Mouse (Mus musculus) gastrocnemius, postnatal 4 days (tissue): ENCODE results near the gene Arhgdia. TPM values are rescaled to one million over a fixed set of nuclear protein-coding genes. Genes with fewer than 3 reads are reported as not detected.
"Not testable (repeated sequence)": the region's sequence is repeated elsewhere in the genome, so short reads cannot be mapped to it uniquely, and the experiment has no call there.

ENCODE experiments used
- DNase-seq, 2 experiments: peaks; one replicate each; pipeline ENCODE4 v3.0.0; 2021 to 2022; ENCODE audit warnings: low spot score in 2 of 2, mixed read lengths in 2 of 2
- total RNA-seq, 2 experiments: library from RNA; stranded (reverse); gene quantifications; 2 replicates each; pipeline ENCODE4 v1.2.3; 2021

Arhgdia gene
- total RNA-seq, 2 experiments from 2014 or later = 278 to 300 TPM

DNA sequence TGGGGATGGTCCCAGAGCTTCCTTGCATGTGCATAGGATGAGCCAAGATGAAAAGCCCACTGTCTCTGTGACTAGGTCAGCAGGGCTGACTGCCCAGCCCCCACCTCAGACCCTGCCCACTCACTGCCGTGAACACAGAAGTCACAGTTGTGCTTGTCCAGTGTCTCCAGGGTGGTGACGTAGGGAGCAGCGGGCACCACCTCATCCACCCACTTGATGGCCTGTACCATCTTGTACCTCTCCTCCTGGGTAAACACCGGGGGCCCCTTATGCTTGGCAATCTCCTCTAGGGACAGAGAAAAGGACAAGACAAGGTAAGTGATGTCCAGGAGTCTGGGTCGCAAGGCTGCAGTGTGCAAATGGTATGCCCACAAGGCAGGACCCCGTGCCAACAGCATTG lies 33.7 kb upstream of the Arhgdia start:
- no peak for DNase-seq

- no peak for DNase-seq
Observed at GRCm38 (mm10) chr11:120613976-120614375, 32.6 kb upstream of the Arhgdia start.

DNA sequence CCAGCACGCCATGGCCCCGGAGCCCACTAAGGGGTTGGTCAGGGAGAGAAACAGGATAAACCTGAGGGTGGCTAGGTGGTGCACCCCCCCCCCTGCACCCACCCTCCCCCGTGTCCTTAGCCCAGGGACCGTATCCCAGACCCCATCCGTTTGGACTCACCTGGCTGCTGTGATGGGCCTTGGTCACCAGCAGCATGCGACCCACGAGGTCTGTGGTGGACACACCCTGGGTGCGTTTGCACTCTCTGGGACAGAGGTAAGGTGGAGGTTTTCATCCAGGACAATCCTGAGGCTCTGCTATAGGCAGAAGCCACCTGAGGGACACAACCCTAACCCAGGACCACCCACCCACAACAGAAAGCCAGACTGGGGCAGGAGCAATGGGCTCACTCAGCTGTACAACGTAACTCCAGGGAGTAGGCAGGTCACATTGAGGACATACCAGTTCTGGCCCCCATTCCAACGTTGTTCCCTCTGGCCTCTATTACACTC lies 32.1 kb upstream of the Arhgdia start:
- no peak for DNase-seq

DNA sequence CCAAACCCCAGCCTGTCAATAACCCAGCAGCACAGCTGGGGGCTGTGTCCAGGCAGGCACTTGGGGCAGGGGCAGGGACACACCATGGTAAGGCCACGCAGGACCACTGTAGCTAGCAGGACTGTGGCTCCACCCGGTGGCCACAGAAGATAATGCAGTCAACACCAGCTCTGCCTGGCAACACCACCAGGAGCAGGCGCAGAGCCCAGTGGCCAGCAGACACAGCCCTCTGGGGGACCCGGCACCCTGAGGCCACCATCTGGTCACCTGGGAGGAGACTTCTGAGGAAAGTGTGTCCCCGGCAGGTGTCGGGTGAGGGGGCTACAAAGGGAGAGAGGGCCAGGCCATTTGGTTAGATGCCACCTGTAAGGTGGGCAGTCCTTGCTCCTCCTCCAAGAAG lies 31.3 kb upstream of the Arhgdia start:
- DNase-seq = peak; percentile 61 to 79

GRCm38 (mm10) chr11:120610477-120611046 lies 29.1 kb upstream of the Arhgdia start:
- DNase-seq = no peak

DNA sequence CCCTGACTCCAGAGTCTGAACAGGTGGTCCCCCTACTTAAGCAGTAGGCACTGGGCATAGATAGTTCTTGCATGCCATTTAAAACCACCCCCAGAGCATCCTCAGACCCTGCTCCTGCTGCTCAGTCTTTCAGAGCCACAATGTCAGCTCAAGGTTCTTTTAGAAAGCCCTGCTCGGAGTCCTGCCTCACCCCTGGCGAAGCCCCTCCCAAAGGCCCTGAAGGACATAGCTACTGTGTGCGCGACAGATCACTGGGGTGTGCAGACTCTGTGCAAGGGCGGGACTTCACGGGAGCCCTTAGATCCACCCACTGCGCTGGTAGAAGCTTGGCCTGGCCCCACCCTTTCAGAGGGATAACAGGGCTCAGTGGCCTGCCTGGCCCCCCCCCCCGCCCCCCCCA lies 27.8 kb upstream of the Arhgdia start:
- no peak for DNase-seq

DNA sequence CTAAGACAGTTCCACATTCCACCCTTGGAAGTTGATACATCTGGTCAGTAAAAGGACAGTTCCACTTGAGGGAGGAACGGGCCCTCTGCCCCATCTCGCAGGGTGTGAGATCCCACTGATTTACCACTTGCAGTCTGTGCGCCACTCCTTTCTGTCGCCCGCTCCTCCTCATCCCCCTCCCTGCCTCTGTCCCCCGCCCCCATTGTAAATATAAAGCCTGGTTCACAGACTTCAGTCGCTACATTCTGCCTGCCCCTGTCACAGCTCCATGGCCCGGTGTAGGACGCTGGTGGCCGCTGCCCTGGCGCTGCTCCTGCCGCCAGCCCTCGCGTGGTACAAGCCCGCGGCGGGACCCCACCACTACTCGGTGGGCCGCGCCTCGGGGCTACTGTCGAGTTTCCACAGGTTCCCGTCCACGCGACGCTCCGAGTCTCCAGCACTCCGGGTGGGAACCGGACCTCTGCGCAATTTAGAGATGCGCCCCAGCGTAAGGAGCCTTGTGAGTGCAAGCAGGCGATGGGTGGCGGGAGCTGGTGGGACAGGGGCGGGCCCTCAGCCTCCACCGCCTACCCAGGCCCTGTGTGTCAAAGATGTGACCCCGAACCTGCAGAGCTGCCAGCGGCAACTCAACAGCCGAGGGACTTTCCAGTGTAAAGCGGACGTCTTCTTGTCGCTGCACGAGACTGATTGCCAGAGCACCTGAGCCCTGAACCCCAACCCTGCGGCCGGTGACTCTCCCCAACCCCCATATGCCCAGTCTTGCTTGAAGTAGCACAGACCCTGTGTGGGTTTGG lies 27.0 kb upstream of the Arhgdia start, which contains the start of gene Npb:
Gene Npb, plus strand, starts transcription at position 237 of the 794 bp plus-strand sequence.
- peak in 1 of 2 experiments; percentile 16 for DNase-seq

GRCm38 (mm10) chr11:120606764-120607163 lies 25.3 kb upstream of the Arhgdia start:
- no peak for DNase-seq

DNA sequence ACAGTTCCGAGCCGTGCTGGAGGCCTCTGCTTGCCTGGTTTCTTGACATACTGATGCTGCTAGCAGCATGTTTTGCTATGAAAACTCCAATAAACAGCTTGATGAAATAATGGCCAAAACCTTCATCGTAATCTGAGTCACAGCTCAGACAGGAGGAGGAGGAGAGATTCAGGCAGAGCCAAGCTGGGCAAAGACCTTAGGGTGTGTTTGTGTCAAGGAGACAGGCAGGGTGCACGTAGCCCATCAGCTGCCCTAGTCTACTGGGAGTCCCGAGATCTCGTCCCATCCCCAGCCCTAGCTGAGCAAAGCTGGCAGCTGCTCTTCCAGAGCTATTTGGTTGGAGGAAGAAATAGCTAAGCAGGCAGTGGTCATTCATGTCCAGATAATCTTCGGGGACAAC lies 24.2 kb upstream of the Arhgdia start:
- DNase-seq = no peak

DNA sequence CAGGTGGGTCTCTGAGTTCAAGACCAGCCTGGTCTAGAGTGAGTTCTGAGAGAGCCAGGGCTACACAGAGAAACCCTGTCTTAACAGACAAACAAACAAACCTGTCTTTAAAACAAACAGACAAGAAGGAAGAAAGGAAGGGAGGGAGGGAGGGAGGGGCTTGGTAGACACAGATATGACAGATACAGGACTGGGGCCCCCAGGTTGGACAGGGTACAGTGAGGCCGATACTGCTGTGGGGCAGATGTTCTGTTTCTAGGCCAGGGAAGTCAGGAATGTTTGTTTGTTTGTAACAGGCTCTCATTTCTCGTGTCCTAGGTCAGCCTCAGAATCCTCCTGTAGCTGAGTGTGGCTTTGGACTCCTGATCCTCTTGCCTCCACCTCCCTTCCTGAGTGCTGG lies 22.1 kb upstream of the Arhgdia start:
- DNase-seq = no peak

DNA sequence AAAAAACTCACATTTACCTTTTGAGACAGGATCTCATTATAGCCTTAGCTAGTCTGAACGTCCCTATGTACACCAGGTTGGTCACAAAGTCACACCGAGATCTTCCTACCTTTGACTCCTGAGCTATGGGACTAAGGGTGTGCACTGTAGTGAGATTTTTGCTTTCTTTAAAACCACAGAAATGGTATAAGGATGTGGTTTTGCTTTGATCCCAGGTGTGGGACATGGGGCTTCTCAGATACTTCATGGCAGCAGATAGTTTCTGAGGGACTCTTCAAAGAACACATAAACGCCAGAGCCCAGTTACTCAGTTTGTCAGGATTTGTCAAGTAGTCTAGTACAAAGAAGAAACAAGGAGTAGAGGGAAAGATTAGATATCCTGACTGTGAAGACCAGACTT lies 19.3 kb upstream of the Arhgdia start:
- no peak for DNase-seq

DNA sequence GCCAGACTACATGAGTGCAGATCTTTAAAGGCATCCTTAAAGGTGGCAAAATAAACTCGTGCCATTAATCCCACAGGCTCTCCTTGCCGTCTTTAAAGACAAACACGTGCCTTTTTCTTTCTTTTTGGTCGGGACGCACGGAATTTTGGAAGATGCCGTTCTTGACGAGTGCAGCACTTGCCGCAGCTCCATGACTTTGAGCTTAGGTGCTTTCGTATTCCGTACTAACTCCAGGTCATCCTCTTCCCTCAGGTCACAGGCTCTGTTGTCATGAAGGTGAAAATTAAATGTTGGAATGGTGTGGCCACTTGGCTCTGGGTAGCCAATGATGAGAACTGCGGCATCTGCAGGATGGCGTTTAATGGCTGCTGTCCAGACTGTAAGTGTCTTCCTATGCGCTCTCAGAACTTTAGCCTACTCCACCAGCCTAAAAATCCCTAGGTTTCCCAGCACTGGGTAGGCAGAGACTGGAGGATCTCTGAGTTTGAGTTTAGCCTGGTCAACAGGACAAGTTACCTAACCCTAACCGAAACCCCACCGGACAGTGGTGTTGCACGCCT lies 17.6 kb upstream of the Arhgdia start:
- no peak for DNase-seq

GRCm38 (mm10) chr11:120598283-120598989 lies 17.0 kb upstream of the Arhgdia start, which contains the start of the genes Alyref and Anapc11:
Gene Alyref, minus strand, starts transcription at chr11:120598365.
Gene Anapc11, plus strand, starts transcription at chr11:120598421.
- peak; percentile 94 to 96 for DNase-seq

GRCm38 (mm10) chr11:120597240-120598235 lies 16.1 kb upstream of the Arhgdia start:
- no peak for DNase-seq

DNA sequence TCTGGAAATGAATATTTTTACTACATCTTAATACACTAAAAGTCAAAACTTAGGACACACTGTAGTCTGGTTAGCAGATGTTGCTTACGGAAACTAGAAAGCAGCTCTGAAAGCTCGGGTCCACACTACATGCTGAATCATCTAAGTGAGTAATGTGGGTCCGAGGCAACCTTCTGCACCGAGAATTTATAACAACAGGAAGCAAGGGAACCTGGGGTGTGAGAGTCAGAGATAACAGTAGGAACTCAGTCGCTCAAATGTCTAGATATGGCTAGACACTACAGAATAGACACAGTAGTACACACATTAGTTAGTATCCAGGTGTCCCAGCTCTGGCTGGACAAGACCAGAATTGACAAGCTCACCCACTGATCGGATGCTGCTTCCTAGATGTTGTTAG lies 7.1 kb upstream of the Arhgdia start:
- DNase-seq = no peak

DNA sequence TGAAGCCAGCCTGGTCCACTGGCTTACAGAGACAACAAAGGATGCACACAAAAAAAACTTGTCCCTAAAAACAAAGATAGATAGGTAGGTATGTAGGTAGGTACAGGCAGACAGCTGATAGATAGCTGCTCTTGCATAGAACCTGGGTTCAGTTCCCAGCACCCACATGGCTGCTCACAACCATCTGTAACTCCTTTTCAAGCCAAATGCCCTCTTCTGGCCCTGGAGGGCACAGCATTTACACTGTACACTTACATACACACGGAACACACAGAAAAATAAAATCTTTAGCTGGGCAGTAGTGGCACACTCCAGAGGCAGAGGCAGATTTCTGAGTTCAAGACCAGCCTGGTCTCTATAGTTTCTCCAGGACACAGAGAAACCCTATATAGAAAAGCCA lies 2.5 kb upstream of the Arhgdia start:
- no peak for DNase-seq

DNA sequence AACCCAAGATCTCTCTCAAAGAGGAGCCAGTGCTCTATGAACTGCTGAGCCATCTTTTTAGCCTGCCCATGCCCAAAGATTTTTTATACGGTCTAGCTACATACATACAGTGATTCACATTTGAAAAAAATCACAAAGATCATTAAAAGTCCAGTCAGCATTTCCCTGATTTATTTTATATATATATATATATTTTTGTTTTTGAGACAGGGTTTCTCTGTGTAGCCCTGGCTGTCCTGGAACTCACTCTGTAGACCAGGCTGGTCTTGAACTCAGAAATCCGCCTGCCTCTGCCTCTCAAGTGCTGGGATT lies 1.5 kb upstream of the Arhgdia start:
- not testable (repeated sequence) for DNase-seq

DNA sequence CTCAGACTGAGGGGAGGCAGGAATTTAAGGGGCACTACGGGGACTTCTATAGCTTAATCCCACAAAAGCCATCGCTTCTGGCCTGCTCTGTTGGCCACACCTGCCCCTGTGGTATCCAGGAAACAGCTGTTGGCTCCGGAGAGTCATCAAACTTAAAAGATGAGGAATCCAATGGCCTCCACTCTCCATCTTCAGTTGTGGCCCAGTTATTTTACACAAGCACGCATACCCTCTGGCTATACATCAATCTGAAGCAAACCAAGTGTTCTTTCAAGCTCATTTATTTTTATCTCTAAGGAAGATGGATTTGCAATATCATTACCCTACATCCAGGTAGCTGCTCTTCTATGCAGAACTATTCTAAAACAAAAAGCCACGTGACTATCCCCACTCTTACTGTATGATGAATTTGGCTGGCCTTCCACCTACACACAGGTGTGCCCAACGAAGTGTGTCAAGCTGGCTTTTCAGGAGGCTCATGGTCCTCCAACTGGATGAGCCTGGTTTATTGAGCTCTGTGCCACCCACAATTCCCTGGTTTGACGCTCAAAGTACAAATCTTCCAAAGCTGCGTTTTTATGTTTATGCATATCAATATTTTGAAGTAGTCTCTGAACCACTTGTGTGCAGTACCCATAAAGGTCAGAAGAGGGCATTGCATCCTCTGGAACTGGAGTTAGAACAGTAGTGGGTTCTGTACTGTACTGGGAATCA lies 1.0 kb upstream of the Arhgdia start:
- DNase-seq = no peak

- peak in 1 of 2 experiments; percentile 55 for DNase-seq
Observed at GRCm38 (mm10) chr11:120580871-120581331, 523 bp downstream of the Arhgdia start.

GRCm38 (mm10) chr11:120580190-120580589 lies 1.2 kb downstream of the Arhgdia start:
- DNase-seq = no peak
